ENCODE assay signal across 8 mouse cellular contexts in genomic region chr11:43516344-43517021, GRCm38 (mm10). TPM values are rescaled to one million over a fixed set of nuclear protein-coding genes. Genes with fewer than 3 reads are reported as not detected.
DNase-seq lines count a peak whose midpoint lies in the region; ATAC-seq and TF ChIP-seq lines count a peak whose summit lies in the region.

No protein-coding gene starts in this region.

- no peaks in the 10 kb centered on the region for H3K9me3 ChIP-seq in hindbrain, embryonic 12.5 days (replicated peaks)
- H3K9me3 ChIP-seq in liver, embryonic 14.5 days (ENCODE audit: control insufficient read depth, low read length) = no peaks in the 10 kb centered on the region

- H3K36me3 ChIP-seq in hindbrain, embryonic 12.5 days = no peaks in the 10 kb centered on the region
- no peaks in the 10 kb centered on the region for H3K36me3 ChIP-seq in liver, embryonic 14.5 days (replicated peaks; ENCODE audit: control insufficient read depth, insufficient read depth, low read depth)

- no peaks in the 10 kb centered on the region for H3K27me3 ChIP-seq in hindbrain, embryonic 12.5 days
- H3K27me3 ChIP-seq in liver, embryonic 14.5 days (ENCODE audit: control insufficient read depth, insufficient read depth, low read length) = no peaks in the 10 kb centered on the region

- 33% methylated on average over 8 of the region's 8 CpGs for whole genome bisulfite sequencing in hindbrain, embryonic 12.5 days
- WGBS in liver, embryonic 14.5 days (ENCODE audit: insufficient replicate concordance) = 36% methylated on average over 8 of the region's 8 CpGs

- H3K4me1 ChIP-seq in hindbrain, embryonic 12.5 days = no peaks in the 10 kb centered on the region
- H3K4me1 ChIP-seq in liver, embryonic 14.5 days (replicated peaks; ENCODE audit: control insufficient read depth in 2 of 2, insufficient read depth in 2 of 2, low read length in 1 of 2) = no peaks in the 10 kb centered on the region

- peak; percentile 76 for TF ChIP-seq CTCF in liver, embryonic 14.5 days (IDR thresholded peaks at IDR 0.05; ENCODE audit: low read depth)

- H3K4me2 ChIP-seq in hindbrain, embryonic 12.5 days (replicated peaks) = no peak overlapping the region
- H3K4me2 ChIP-seq in liver, embryonic 14.5 days (ENCODE audit: low read depth) = no peak overlapping the region

- TF ChIP-seq EP300 in liver, embryonic 14.5 days (IDR thresholded peaks at IDR 0.05; ENCODE audit: low read depth) = no peak

- H3K9ac ChIP-seq in hindbrain, embryonic 12.5 days = no peak overlapping the region
- no peak overlapping the region for H3K9ac ChIP-seq in liver, embryonic 14.5 days (replicated peaks)

- no peak overlapping the region for H3K4me3 ChIP-seq in hindbrain, embryonic 12.5 days
- H3K4me3 ChIP-seq in liver, embryonic 14.5 days (ENCODE audit: insufficient read depth in 1 of 2, low read depth in 2 of 2, low read length in 2 of 2) = no peak overlapping the region

- no peak overlapping the region for H3K27ac ChIP-seq in hindbrain, embryonic 12.5 days
- H3K27ac ChIP-seq in liver, embryonic 14.5 days = no peak overlapping the region

- ATAC-seq in cerebellum, adult (ENCODE audit: insufficient number of reproducible peaks, low FRiP score, low TSS enrichment) = no peak
- peak; percentile 43; the same call in 1 of the 2 replicates for ATAC-seq in hindbrain, embryonic 12.5 days (ENCODE audit: low FRiP score)
- no peak for ATAC-seq in liver, embryonic 14.5 days (ENCODE audit: insufficient read depth)

- DNase-seq in cerebellum, adult 11-12 months = peak; percentile 65
- DNase-seq in A20 (ENCODE audit: low read depth, low spot score) = peak; percentile 55
- DNase-seq in cerebellum, adult 9-10 months = peak; percentile 60
- peak in 1 of 3 experiments; percentile 12 for DNase-seq in liver, embryonic 14.5 days (ENCODE audit: low read depth in 3 of 3, low spot score in 3 of 3)
- peak; percentile 69 for DNase-seq in retina, embryonic 14.5 days (ENCODE audit: low spot score)
- DNase-seq in Muller cell, postnatal 12 days (ENCODE audit: inconsistent ontology term) = no peak

RNA-seq across cellular contexts. Expression of gene Ccnjl, which starts 12.1 kb away (rescaled TPM):
- 27.6 and 29.6 TPM in 2 replicates for polyA plus RNA-seq in hindbrain, embryonic 12.5 days (2016; fragmentation: Nextera tagmentation; extraction: Ambion mirVana)
- 0.79 and 0.91 TPM in 2 replicates for polyA plus RNA-seq in liver, embryonic 14.5 days (2012; rRNA removed)
- 1.2 and 1.5 TPM in 2 replicates for polyA plus RNA-seq in liver, embryonic 14.5 days (2014; fragmentation: Nextera tagmentation; extraction: Ambion mirVana)

RNA-seq across cellular contexts. Expression of gene C1qtnf2, which starts 42.4 kb away (rescaled TPM):
- 5.2 and 5.4 TPM in 2 replicates for polyA plus RNA-seq in hindbrain, embryonic 12.5 days (2016; fragmentation: Nextera tagmentation; extraction: Ambion mirVana)
- 0.18 and 0.41 TPM in 2 replicates for polyA plus RNA-seq in liver, embryonic 14.5 days (2012; rRNA removed)
- 0.20 and 0.32 TPM in 2 replicates for polyA plus RNA-seq in liver, embryonic 14.5 days (2014; fragmentation: Nextera tagmentation; extraction: Ambion mirVana)

Comparison
In these comparisons a context has a peak if more than half of its experiments do, and no peak if none do; other contexts are left out.
1. RNA of gene Ccnjl, which starts 12.1 kb away (polyA plus RNA-seq): 27.6 to 29.6 TPM in hindbrain, embryonic 12.5 days; 0.79 to 1.5 TPM in liver, embryonic 14.5 days; every median in the first group is over 10 times any median in the second.